Mouse (Mus musculus): ENCODE data around the gene Cbfb. TPM values are rescaled to one million over a fixed set of nuclear protein-coding genes. Genes with fewer than 3 reads are reported as not detected.

Gene Cbfb
- 27.4 and 27.6 TPM in 2 replicates for polyA plus RNA-seq (2012; rRNA removed)

GRCm38 (mm10) chr8:105170381-105171115 lies at the start of gene Cbfb:
Cbfb (plus strand) TSS chr8:105170674.

DNA sequence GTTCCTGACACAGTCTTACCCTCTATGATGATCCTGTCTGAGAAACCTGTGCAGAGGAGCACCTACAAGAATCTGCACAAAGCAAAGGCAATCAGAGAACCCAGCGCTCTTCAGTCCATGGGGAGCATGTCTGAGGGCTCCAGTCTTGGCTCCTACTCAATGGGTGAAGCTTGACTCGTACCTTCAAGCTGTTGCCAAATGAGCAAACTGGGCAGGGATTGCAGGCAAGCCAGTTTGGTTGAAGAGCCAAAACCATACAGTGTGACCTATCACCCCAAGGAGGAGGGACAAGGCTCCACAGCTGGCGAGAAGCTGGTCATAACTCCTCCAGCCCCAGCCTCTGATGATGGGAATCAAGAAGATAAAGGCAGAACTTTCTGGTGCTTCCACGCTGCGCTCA lies 39.0 kb upstream of the Cbfb start, which contains the start of gene Ces4a:
Gene Ces4a (plus strand): TSS at position 292 of the 400 bp plus-strand sequence.

GRCm38 (mm10) chr8:105224413-105225271 lies 54.2 kb downstream of the Cbfb start, which contains the start of gene D230025D16Rik:
D230025D16Rik (plus strand) TSS chr8:105225145.

GRCm38 (mm10) chr8:105254966-105255350 lies 84.5 kb downstream of the Cbfb start, which contains the start of gene B3gnt9:
B3gnt9 (minus strand) TSS chr8:105255153.

DNA sequence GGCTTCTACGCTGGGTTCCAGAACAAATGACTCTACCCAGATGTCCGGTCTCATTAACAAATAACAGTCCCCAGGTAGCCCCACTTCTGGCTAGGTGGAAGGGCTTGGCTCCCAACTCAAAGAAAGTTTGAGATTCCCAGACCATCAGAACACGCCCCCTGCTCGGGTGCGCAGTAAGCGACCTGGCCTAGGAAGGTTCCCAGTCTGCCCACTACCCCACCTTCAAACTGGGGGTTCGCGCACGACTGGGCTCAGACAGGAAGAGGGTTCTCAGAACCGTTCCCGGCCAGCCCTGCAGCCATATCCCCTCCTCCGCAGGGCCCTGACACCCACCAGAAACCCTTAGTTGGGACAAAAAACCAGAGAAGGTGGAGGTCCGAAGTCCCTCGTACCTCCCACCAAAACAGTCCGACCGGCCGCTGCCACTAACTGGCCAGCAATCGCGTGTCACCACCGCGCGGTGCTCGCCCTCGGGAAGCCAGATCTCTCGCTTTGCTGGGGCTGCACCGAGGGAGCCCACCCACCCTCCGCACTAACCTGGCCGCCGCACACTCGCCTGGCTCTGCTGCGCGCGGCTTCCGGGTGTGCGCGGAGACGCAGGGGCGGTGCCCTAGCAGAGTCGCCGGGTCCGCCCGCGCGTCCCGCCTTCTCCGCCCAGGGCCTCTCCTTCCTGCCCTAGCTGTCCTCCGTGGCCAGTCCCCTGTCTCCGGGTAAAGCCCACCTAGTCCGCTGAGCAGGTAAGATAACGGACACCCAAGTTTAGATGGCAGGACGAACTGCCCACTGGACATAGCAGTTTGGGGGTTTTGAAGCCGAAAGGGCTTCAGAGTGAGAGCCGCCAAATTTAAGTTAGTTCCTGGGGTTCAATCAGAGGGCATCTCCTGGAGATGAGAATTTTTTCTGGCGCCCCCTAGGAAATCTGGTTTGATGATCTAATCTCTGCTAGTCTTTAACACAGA lies 93.8 kb downstream of the Cbfb start, which contains the start of the genes Tradd and Fbxl8:
Gene Tradd (minus strand): TSS at position 586 of the 959 bp plus-strand sequence.
Gene Fbxl8 (plus strand): TSS at position 625 of the 959 bp plus-strand sequence.

Other genes with a start within 250 kb of the Cbfb start
- gene Ces2e, start 244.4 kb upstream of the Cbfb start, polyA plus RNA-seq (2012; rRNA removed), result not detected in 2 replicates
- not detected in 2 replicates for gene Ces2f, start 223.3 kb upstream of the Cbfb start, polyA plus RNA-seq (2012; rRNA removed)
- gene Ces2g, start 209.0 kb upstream of the Cbfb start, polyA plus RNA-seq (2012; rRNA removed), result 0.08 and 0.11 TPM in 2 replicates
- gene Ces2h, start 169.8 kb upstream of the Cbfb start, polyA plus RNA-seq (2012; rRNA removed), result not detected in 2 replicates
- not detected in 2 replicates for gene Ces3a, start 122.1 kb upstream of the Cbfb start, polyA plus RNA-seq (2012; rRNA removed)
- gene Ces3b, start 86.9 kb upstream of the Cbfb start, polyA plus RNA-seq (2012; rRNA removed), result not detected in 2 replicates
- 0.04 and 0.08 TPM in 2 replicates for gene Ces4a, start 38.9 kb upstream of the Cbfb start, polyA plus RNA-seq (2012; rRNA removed)
- gene D230025D16Rik, start 54.5 kb downstream of the Cbfb start, polyA plus RNA-seq (2012; rRNA removed), result 37.4 and 39.4 TPM in 2 replicates
- 5.6 and 7.8 TPM in 2 replicates for gene B3gnt9, start 84.5 kb downstream of the Cbfb start, polyA plus RNA-seq (2012; rRNA removed)
- gene Tradd, start 93.9 kb downstream of the Cbfb start, polyA plus RNA-seq (2012; rRNA removed), result 9.0 and 10.3 TPM in 2 replicates
- gene Fbxl8, start 94.0 kb downstream of the Cbfb start, polyA plus RNA-seq (2012; rRNA removed), result 1.2 and 1.5 TPM in 2 replicates
- 0.66 and 1.0 TPM in 2 replicates for gene Hsf4, start 99.1 kb downstream of the Cbfb start, polyA plus RNA-seq (2012; rRNA removed)
- gene Nol3, start 105.5 kb downstream of the Cbfb start, polyA plus RNA-seq (2012; rRNA removed), result 2.1 and 2.2 TPM in 2 replicates
- 173 and 209 TPM in 2 replicates for gene 4931428F04Rik, start 119.2 kb downstream of the Cbfb start, polyA plus RNA-seq (2012; rRNA removed)
- gene Exoc3l, start 125.4 kb downstream of the Cbfb start, polyA plus RNA-seq (2012; rRNA removed), result 8.0 and 9.1 TPM in 2 replicates
- gene E2f4, start 127.0 kb downstream of the Cbfb start, polyA plus RNA-seq (2012; rRNA removed), result 73.3 and 73.4 TPM in 2 replicates
- 1.3 and 1.8 TPM in 2 replicates for gene Elmo3, start 134.9 kb downstream of the Cbfb start, polyA plus RNA-seq (2012; rRNA removed)
- gene Lrrc29, start 155.6 kb downstream of the Cbfb start, polyA plus RNA-seq (2012; rRNA removed), result 1.2 and 1.4 TPM in 2 replicates
- gene Tmem208, start 155.7 kb downstream of the Cbfb start, polyA plus RNA-seq (2012; rRNA removed), result 119 and 132 TPM in 2 replicates
- 3.7 and 4.6 TPM in 2 replicates for gene Fhod1, start 177.3 kb downstream of the Cbfb start, polyA plus RNA-seq (2012; rRNA removed)
- 59.2 and 61.5 TPM in 2 replicates for gene Slc9a5, start 178.2 kb downstream of the Cbfb start, polyA plus RNA-seq (2012; rRNA removed)
- gene Plekhg4, start 202.6 kb downstream of the Cbfb start, polyA plus RNA-seq (2012; rRNA removed), result 14.5 and 17.4 TPM in 2 replicates
- gene Kctd19, start 242.8 kb downstream of the Cbfb start, polyA plus RNA-seq (2012; rRNA removed), result 0.04 and 0.09 TPM in 2 replicates
- 0.47 and 0.82 TPM in 2 replicates for gene Lrrc36, start 242.9 kb downstream of the Cbfb start, polyA plus RNA-seq (2012; rRNA removed)